Mouse (Mus musculus): ENCODE measurements around the gene Ccdc155.

Gene Ccdc155

DNA sequence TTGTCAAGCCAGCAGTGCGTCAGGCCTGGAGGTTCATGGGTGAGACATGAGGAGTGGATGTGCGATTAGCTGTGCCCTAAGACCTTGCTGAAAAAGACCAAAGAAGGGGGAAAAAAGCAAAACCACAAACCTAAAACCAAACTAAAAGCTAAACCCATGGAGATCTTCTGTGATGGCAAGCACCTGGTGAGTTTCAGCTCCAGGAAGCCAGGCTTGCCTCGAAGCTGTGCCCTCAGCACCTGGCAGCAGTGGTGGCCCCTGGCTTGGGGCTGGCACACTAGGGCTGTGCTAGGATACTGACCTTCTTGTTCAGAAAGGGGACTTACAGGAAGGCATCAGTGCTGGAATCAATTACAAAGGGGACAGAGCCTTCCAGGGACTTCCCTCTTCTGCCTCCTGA, 63.4 kb downstream of the Ccdc155 start:
- DNase-seq = no peak

DNA sequence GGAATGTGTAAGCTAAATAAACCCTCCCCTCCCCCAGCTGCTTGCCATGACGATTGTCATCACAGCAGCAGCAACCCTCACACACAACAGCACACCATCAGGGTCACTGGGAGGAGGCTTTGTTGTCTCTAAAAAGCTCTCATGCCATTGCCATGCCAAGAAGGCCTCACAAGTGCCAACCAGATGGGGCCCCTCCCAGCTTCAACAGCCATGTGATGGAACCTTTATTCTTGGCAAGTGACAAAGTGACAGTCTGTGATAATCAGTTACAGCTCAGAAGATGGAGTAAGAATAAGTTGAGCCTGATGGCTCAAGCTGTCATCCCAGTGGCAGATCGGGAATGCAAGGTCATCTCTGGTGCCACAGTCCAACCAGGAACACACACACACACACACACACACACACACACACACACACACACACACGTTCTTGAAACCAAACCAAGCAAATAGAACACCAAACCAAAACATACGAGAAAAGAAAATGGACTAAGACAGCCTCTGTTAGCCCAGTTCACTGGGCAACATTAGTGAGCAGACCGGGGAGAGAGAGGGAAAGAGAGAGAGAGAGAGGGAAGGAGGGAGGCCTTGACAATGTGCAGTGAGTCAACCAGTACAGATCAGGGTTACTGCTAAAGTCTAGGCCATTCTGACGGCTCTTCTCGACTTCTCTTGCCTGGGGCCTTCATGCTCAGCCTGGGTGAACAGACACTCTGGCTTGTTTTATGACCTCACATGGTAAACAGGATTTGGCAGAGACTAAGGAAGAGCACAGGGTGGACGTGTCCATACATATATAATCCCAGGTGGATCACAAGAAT, 64.6 kb downstream of the Ccdc155 start:
- DNase-seq = no peak

DNA sequence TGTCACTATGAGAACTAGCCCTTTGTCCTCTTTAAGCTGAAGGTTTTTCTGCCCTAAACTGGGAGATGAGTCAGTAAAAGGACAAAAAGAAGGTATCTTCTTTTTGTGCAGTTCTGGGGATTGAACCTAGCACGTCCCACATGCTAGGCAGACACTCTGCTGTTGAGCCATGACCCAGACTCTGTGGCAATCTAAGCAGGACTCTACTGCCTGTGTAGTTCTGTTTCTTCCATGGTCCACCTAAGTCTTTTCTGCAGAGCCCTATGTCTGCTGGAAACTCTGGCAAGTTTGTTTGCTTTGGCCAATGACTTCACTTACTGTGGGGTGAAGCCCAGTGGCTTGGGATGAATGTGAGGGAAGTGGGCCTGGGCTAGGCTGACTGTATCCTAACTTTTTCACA, 66.3 kb downstream of the Ccdc155 start:
- no peak for DNase-seq

DNA sequence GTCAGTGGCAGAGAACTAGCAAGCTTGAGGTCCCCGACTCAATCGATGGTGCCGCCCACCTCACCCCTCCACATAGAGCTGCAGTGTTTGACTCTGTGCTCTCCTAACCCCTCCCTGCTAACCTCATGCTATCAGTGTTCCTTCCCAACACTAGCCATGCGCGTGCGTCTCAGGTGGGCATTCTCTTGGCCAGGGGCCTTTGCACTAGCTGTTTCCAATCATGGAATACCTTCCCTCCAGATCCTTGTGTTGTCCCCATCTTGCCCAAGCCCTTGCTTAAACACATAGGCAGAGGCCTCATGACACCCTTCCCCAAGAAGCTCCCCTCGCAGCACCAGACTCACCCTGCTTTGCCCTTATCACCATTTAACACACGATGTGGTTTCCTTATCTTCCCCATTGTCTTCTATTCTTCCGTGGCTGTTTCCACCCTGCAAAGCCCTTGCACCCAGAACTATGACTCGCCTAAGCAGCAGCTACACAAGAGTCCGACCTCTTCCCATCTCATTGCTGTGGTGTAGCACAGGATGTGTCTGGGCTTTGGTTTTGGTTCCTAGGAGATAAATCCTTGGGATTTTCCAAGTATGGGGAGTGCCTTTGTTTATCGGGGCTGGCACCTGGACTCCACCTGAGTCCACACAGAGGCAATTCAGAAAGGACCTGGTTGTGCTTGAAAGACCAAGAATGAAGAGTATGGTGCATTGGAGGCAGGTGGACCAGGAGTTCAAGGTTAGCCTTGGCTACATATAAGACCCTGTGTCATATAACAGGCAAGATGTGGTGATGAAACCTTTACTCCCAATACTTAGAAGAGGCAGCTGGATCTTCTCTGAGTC, 67.3 kb downstream of the Ccdc155 start:
- no peak for DNase-seq

DNA sequence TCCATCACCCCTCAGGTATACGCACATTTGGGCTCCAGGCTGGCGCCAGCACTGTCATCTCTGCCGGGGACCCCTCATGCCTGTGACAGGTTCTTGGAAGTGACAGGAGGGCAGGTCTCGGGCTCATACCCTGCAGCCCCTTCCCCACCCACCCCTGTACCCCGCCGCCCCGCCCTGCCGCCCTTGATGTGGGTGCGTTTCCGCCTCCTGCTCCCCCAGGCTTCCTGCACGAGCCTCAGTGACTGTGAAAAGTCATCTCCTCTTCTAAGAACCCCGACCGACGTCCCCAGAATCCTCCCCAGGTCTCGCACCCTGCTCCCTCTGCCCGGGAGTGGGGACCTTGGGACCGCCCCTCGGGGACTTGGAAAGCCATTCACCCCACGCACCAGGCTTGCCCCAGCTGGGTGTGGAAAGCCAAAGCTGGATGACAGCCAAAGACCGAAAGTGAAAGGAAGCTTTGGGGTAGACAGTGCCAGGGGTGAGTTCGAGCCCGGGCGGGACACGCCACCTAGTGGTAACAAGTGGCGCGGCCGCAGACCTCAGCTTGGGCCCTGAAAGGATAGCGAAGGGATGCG, 68.6 kb downstream of the Ccdc155 start, which contains the start of the genes Gm45713 and Flt3l:
Gene Gm45713 (minus strand): TSS at position 239 of the 575 bp plus-strand sequence.
Gene Flt3l (minus strand): TSS at position 440 of the 575 bp plus-strand sequence.
- DNase-seq = peak; percentile 93 to 96

DNA sequence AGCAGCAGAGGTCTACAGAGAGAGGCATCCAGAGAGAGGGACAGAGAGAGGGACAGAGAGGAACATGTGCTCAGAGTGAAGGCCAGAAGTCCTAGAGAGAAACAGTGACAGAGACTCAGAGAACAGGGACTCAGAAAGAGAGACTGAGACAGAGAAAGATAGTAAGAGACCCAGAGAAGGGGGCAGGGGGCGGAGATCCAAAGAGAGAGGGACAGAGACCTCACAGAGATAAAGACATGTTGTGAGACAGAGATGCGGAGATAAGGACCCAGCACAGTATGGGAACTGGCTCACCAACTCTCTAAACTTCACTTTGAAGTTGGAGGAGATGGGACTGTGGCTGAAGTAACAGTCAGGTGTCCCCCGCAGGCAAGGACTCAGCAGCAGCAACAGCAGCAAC, 69.3 kb downstream of the Ccdc155 start:
- no peak for DNase-seq

DNA sequence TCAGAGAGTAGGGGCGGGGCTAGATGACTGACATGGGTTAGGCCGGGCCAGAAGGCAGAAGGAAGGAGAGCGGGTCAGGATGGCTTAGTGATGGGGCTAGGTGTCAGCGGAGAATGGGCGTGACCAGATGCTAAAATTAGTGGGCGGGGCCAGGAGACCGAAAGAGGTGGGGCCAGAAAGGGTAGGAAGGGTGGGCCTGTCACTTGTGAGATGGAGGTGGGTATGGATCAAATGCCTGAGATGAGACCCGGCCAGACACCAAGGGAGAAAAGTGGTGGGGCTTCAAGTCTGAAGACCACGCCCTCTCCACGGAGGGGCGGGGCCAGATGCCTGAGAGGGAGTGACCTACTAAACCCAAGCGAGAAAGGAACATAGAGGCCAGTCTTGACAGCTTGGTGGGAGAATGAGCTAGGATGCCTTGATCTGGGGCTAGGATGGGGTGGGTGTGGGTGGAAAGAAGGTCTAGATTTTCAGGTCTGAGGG, 70.1 kb downstream of the Ccdc155 start:
- DNase-seq = peak in 1 of 2 experiments; percentile 57
